Mouse (Mus musculus) right cerebral cortex, postnatal 36 days (tissue): Measurements from ENCODE around the gene Klhdc4.

ENCODE experiments used
- DNase-seq, 2 experiments: peaks; one replicate each; pipeline ENCODE4 v3.0.0; 2022; ENCODE audit warnings: low spot score in 2 of 2, mixed read lengths in 1 of 2

The Klhdc4 gene

DNA sequence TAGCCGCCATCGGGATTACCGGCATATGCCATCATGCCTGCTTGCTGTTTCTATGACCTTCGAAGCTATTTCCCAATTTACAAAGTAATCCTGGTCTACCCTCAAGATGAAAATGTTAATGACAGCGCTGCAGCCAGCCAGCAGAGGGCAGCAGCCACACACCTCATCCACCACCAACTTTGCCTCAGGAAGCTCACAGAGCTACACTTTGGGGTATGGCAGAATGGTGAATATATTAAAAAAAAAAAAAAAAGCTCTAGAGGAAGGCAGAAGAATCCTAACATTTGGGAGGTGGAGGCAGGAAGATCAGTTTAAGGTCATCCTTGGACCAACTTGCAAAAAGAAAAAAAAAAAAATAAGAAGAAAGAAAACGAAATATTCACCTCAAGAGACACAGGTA is 20.6 kb upstream of the Klhdc4 start:
- DNase-seq: peak; percentile 44 to 58

GRCm38 (mm10) chr8:121849303-121849702 is 19.9 kb upstream of the Klhdc4 start:
- DNase-seq: no peak

DNA sequence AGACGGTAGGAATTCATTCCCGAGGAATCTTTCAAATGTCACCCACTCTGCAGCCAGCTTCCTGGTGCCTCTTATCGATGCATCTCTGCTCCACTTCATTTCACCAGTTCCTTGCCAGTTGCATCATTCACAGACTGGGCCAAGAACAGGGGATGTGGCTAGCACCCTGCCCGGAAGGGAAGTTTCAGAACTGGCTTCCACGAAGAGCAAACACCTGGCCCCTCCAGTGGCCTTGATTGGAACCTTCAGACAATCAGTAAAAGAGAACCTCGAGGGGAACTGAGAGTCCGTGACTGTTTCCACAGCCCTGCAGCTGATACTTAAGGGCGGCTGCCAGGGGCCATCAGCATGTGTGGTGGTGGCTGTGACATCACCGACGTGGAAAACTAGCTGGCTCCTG is 19.1 kb upstream of the Klhdc4 start:
- no peak for DNase-seq

- DNase-seq: no peak
These were observed 18.6 kb upstream of the Klhdc4 start for GRCm38 (mm10) chr8:121847987-121848386.

GRCm38 (mm10) chr8:121847261-121847822 is 18.0 kb upstream of the Klhdc4 start:
- no peak for DNase-seq

DNA sequence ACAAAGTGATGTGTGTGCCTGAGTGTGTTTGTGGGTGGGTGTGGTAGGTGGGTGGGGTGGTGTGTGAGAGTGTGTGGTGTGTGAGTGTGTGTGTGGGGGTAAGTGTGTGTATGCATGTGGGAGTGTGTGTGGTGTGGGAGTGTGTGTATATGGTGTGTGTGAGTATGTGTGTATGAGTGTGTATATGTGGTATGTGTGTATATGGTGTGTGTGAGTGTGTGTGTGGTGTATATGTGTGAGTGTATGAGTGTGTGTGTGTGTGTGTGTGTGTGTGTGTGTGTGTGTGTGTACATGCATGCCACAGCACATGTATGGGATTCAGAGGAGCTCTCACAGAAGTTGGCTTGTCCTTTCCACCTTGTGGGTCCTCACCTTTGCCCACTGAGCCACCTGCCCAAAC is 17.4 kb upstream of the Klhdc4 start:
- no peak for DNase-seq

DNA sequence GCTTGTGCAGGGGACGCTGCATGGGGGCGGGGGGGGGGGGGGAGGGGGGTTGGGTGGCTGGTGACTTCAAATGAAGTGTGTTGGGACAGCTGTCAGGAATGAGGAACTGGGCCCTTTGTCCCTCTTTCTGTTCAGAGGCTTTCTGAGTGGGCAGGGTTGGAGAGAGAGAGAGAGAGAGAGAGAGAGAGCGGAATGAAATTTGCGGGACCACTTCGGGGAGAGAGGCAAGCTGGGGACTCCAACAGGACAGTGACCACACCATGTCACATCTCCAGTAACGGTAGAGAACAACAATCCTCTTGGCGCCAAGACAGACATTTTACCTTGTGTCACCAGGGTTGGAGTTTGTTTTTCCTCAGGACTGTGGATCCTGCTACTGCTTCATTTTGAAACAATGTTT is 15.4 kb upstream of the Klhdc4 start:
- no peak for DNase-seq

DNA sequence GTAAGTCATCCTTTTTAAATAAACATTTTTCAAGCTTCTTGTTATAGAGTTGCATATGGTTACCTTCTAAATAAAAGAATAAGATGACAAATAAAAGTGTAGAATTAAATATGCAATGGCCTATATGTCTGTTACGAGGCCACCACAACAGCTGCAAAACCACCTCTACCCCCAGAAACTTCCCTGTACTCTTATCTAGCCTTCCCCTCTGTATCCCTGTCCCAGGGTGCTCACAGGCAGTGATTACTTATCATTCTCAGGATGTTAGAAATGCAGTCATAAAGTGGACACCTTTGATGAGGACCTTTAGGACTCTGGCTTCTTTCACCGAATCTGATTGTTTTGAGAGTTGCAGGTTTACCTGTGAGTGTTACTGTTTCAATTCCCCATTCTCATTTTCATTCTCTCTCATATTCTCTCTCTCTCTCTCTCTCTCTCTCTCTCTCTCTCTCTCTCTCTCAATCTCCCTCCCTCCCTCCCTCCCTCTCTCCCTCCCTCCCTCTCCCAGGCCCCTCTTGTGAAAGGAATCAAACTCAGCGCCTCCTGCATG is 13.9 kb upstream of the Klhdc4 start:
- DNase-seq: no peak

- no peak for DNase-seq
These were observed 12.9 kb upstream of the Klhdc4 start for GRCm38 (mm10) chr8:121842064-121842955.

GRCm38 (mm10) chr8:121841242-121841641 is 11.9 kb upstream of the Klhdc4 start:
- DNase-seq: peak; percentile 51 to 65

- DNase-seq: peak in 1 of 2 experiments; percentile 49
These were observed 3.1 kb upstream of the Klhdc4 start for GRCm38 (mm10) chr8:121832503-121832902.

DNA sequence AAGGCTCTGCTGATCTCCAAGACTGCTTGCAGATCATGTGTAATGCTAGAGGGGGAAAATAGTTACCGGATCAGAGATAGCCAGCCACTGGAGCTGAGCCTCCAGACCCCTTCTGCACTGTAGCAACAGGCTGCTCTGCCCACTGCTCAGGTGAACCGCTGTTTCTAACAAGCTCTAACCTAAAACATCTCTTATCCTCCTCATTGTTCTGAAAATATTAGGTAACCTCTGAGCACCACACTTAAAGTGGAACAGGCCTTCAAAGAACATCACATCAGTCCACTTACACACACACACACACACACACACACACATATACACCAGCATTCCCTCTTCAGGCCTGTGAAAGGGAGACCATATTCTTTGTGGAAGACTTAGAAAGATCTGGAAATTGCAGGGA is 2.7 kb upstream of the Klhdc4 start:
- DNase-seq: no peak

GRCm38 (mm10) chr8:121829777-121830362 is 501 bp upstream of the Klhdc4 start:
- no peak for DNase-seq

- no peak for DNase-seq
These were observed 869 bp downstream of the Klhdc4 start for GRCm38 (mm10) chr8:121828376-121829023.

DNA sequence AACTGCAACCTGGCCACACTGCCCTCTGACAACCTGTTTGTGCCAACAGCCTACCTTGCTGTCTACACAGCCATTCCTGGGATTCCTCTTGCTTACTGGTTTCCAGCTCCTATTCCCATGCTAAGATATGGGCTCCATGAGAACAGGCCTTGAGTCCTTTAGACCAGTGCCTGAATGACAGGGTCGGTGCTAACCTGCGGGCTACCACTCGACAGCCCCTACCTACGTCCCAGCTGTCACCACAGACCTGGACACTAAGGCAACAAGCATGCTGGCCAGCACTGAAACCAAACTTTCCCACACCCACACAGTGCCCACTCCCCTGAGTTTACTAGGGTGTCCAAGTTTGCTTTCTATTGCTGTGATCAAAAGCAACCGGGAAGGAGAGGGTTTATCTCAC is 1.6 kb downstream of the Klhdc4 start:
- no peak for DNase-seq

GRCm38 (mm10) chr8:121821770-121822169 is 7.6 kb downstream of the Klhdc4 start:
- DNase-seq: no peak

GRCm38 (mm10) chr8:121821320-121821719 is 8.0 kb downstream of the Klhdc4 start:
- DNase-seq: no peak

DNA sequence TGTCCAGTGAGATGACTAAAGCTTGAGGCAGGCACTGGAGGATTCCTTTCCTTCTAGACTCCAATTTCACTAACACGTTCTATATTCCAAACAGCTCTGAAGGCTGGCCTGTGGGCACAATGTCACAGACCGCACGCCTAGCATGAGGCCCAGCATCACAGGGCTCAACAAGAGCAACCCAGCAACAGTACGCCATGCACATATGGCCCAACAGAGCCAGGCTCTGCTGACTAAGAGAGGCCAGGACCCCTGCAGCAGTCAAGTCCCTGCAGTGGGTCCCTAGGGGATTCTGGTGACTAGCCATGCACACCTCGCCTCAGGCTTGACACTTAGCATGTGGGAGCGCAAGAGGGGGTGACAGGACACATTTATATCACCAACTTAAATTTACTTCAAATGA is 8.5 kb downstream of the Klhdc4 start:
- DNase-seq: no peak

DNA sequence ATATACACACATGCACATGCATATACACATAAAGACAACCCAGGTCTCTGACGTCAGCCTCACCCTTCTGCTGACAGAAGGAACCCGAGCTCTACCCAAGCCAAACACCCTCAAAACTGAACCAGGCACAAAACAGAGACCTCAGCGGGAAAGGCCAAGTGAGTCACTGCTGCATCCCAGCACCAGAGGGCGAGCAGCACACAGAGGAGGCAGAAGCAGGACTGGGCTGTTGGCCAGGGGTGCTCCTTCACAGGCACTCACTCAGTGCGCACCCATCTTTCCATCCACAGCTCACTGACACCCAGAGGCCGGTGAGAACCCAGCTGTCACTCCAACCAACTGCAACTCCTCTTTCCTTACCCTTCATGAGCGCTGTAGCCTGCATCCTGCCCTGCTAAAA is 11.1 kb downstream of the Klhdc4 start:
- DNase-seq: no peak

DNA sequence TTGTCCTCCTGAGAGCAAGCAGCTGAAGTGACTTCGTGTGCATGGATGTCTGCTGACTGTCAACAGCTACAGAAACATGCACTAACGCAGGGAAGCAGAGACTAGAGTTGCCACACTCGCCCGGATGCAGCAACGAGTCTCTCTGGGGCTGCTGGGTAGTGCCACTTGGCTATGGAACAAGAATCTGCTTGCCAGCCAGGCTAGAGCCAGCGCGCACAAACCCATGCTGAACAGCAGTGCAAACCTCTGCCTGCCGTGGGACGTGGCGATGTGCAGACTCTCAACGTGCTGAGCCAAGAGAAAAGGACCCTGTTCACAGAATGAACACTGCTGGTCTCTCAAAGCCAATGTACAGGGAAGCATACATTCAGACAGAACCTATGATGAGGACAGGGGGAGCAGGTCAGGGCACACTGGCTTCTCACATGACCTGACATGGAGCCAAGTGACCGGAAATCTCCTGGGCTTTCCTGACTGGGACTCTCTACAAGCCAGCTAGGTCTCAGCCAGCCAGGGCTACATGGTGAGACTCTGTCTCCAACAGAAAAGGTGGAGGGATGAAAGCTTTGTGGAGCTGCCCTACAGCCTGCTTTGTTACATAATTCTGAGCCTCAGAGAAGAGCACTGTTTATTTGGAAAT is 17.3 kb downstream of the Klhdc4 start:
- no peak for DNase-seq

DNA sequence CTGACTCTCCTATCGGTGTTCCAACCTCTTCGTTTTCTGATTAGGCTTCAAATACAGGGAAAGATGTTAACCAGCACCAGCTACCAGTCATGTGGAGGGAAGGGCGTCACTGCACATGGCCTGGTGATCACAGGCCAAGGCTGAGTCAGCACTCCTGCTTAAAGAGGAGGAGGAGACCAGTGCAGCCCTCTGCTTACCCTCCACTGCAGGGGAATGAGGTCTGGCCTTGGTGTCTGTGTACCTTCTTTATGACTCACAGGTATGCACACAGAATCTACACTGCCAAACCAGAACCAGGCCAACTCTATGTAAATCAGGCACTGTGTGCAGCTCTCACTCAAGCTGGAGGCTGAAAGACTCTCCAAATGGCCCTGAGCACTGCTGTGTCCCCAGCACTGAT is 17.9 kb downstream of the Klhdc4 start:
- no peak for DNase-seq
